Mouse (Mus musculus) forebrain, embryonic 10.5 days (tissue): ENCODE measurements around the gene 6430531B16Rik. TPM values are rescaled to one million over a fixed set of nuclear protein-coding genes. Genes with fewer than 3 reads are reported as not detected.
A peak's percentile ranks its signal among the peaks of the same experiment; 100 is the strongest.

Experiments
- DNase-seq: peaks from one replicate; pipeline ENCODE4 v3.0.0-alpha.2; 2017; ENCODE audit warnings: low spot score; ENCODE audit errors: extremely low spot score
- H3K27ac ChIP-seq: fragments of 300-500 bp; sonication (generic); 2 replicates; pipeline ENCODE4 v1.5.1; 2016; ENCODE audit warnings: mild to moderate bottlenecking
- H3K27me3 ChIP-seq: fragments of 300-500 bp; sonication (generic); 2 replicates; pipeline ENCODE4 v1.6.1; 2016; ENCODE audit warnings: mild to moderate bottlenecking; ENCODE audit not compliant: poor library complexity, severe bottlenecking
- H3K36me3 ChIP-seq: fragments of 300-500 bp; sonication (generic); replicated peaks from 2 replicates; pipeline ENCODE4 v1.6.1; 2016; ENCODE audit warnings: mild to moderate bottlenecking, moderate library complexity
- H3K4me1 ChIP-seq: fragments of 300-500 bp; sonication (generic); 2 replicates; pipeline ENCODE4 v1.6.1; 2016
- H3K4me3 ChIP-seq: fragments of 300-500 bp; sonication (generic); 2 replicates; pipeline ENCODE4 v1.5.1; 2016; ENCODE audit warnings: mild to moderate bottlenecking, moderate library complexity
- H3K9me3 ChIP-seq: fragments of 300-500 bp; sonication (generic); 2 replicates; pipeline ENCODE4 v1.6.1; 2016; ENCODE audit warnings: mild to moderate bottlenecking, moderate library complexity
- WGBS: fragments of 180-500 bp; shearing (Covaris S2); methylation state at CpG from one replicate; pipeline ENCODE4 v1.1.7; 2016; 5-methylcytosine and 5-hydroxymethylcytosine counted together
- microRNA counts: library from miRNA; unstranded; fragments of <30 nt; microRNA quantifications from one replicate; lab custom pipeline; 2017
- microRNA-seq: library from miRNA; unstranded; fragments of <30 nt; microRNA quantifications from one replicate; pipeline ENCODE4, GENCODE M21; 2017
- polyA plus RNA-seq: library from polyadenylated mRNA; unstranded; fragments of >200 nt; fragmentation: Nextera tagmentation; extraction: Ambion mirVana; gene quantifications from 2 replicates; pipeline ENCODE4 v1.2.1, GENCODE M21; 2016

6430531B16Rik gene
- polyA plus RNA-seq, 1 experiment from 2014 or later: 0.67 TPM

DNA sequence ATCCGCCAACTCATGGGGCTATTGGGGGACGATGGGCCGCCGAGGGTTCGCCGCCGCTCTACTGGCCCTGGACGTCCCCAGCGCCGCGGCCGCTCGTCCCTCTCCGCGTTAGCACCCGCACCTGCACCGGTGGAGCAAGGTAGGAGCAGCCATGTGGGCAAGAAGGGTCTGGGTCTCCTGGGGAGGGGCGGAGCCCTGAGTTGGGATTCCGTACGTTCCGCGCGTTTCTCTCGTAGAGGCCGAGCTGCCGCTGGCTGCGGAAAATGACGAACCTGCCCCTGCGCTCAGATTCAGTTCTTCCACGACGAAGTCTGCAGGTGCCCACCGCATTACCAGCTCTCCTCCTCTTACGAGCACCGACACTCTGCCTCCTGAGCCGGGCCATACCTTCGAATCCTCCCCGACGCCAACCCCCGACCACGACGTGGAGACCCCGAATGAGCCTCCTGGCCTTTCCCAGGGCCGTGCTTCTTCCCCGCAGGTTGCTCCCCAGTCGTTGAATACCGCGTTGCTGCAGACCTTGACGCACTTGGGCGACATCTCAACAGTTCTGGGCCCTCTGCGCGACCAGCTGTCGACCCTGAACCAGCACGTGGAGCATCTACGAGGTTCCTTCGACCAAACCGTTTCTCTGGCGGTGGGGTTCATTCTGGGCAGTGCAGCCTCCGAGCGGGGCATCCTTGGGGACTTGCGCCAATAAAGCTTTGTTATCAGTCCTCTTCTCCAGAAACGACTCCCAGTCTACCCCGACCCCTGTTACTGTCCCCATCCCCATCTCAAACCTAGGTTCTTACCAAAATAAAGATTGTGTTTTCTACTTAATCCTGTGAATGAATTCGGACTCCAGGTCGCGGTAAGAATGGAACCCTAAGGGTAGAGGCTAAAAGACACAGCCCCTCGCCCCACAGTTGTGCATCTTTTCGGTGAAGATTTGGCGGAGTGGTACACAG is 34.0 kb downstream of the 6430531B16Rik start:
- WGBS: 2% methylated on average over 68 of the region's 68 CpGs
- Histone ChIP-seq H3K36me3 (no peaks in the 10 kb centered on the region), H3K4me3 (peak overlapping the region; percentile 45), H3K9me3 (no peaks in the 10 kb centered on the region), H3K4me1 (peaks cover 15% of the 10 kb centered on the region), H3K27ac (no peak overlapping the region), H3K27me3 (peaks cover 100% of the 10 kb centered on the region)
- DNase-seq: peak; percentile 38

DNA sequence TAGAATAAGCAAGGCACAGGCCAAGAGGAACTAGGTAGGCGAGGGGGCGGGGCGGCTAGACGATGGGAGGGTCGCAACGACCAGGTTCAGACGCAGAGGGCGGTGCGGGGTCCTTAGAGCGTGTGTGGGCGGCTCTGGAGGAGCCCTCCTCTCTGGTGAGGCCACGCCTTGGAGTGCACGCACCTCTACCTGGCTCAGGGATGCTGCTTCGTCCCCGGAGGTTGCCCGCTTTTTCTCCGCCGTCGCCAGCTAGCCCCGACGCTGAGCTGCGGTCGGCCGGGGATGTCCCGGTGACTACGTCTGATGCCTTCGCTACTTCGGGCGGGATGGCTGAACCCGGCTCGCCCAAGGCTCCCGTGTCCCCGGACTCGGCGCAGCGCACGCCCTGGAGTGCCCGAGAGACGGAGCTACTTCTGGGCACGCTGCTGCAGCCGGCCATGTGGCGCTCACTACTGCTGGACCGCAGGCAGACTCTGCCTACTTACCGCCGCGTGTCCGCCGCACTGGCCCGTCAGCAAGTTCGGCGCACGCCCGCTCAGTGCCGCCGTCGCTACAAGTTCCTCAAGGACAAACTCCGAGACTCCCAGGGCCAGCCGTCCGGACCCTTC is 34.8 kb downstream of the 6430531B16Rik start, which contains the start of gene Utf1:
TSS of gene Utf1 (plus strand) at position 116 of the 608 bp plus-strand sequence.
- H3K4me3 ChIP-seq: peak within 1 kb of the TSS; percentile 45
- H3K9me3 ChIP-seq: no peaks in the 10 kb centered on the region
- peak; percentile 57 for DNase-seq
- WGBS: under 1% methylated on average over 59 of the region's 59 CpGs
- H3K27me3 ChIP-seq: peaks cover 93% of the 10 kb centered on the region
- no peaks in the 10 kb centered on the region for H3K36me3 ChIP-seq
- H3K27ac ChIP-seq: no peak within 1 kb of the TSS
- peaks cover 13% of the 10 kb centered on the region for H3K4me1 ChIP-seq

DNA sequence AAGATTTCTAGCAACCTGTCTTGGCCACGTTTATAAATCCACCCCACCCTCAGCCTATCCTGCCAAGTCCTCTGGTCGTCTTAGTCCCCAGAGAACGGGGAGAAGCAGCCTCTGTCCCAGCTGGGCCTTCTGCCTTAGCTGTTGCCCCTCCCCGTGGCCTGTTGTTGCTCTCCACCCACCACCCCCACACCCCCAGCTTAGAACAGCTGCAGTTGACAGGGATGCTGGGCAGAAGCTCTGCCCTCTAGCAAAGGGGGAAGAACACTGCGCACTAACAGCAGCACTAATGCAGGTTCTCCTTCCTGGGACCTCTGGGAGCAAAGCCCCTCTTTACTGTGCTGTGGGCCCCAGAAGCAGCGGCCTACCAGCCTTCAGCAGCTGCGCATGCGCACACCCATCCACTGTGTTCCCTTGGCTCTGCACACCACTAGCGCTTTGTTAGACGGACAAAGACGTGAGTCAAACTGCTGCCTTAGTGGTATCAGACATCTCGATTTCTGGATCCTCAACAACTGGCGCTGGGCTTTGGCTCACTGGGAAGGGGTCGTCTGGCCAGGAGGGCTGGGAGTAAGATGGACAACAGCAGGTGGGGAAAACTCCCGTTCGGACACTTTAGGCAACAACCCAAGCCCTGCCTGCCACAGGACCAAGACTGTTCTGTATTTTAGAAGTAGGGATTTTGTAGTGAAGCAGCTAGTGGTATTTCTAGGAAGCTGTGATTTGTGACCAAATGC is 37.9 kb downstream of the 6430531B16Rik start:
- H3K4me3 ChIP-seq: no peak overlapping the region
- H3K9me3 ChIP-seq: no peaks in the 10 kb centered on the region
- DNase-seq: no peak
- WGBS: 70% methylated on average over 16 of the region's 16 CpGs
- no peaks in the 10 kb centered on the region for H3K36me3 ChIP-seq
- peaks cover 83% of the 10 kb centered on the region for H3K27me3 ChIP-seq
- H3K27ac ChIP-seq: no peak overlapping the region
- peaks cover 13% of the 10 kb centered on the region for H3K4me1 ChIP-seq

- WGBS: 75% methylated on average over 5 of the region's 5 CpGs
- DNase-seq: no peak
- no peaks in the 10 kb centered on the region for H3K36me3 ChIP-seq
- H3K27ac ChIP-seq: no peak overlapping the region
- no peaks in the 10 kb centered on the region for H3K4me1 ChIP-seq
- no peak overlapping the region for H3K4me3 ChIP-seq
- peaks cover 61% of the 10 kb centered on the region for H3K27me3 ChIP-seq
- H3K9me3 ChIP-seq: no peaks in the 10 kb centered on the region
Observed at GRCm38 (mm10) chr7:139937810-139938209, 40.7 kb downstream of the 6430531B16Rik start.

DNA sequence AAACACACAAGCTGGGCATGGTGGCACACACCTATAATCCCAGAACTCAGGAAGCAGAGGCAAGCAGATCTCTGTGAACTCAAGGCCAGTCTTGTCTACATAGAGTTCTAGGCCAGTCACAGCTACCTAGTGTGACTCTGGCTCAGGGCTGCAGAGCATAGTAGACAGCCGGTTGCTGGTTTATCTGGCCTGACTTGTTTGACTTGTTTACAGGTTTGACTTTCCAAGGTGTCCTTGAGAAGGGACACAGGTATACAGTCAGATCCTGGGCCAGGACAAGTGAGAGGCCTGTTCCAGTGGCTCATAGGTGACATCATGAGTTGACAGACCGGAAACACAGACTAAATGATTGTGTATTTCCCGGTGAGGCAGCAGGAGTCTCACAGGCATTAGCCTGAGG is 41.4 kb downstream of the 6430531B16Rik start:
- Histone ChIP-seq H3K9me3 (no peaks in the 10 kb centered on the region), H3K27me3 (peaks cover 56% of the 10 kb centered on the region), H3K36me3 (no peaks in the 10 kb centered on the region), H3K27ac (no peak overlapping the region), H3K4me1 (no peaks in the 10 kb centered on the region), H3K4me3 (no peak overlapping the region)
- 77% methylated on average over 3 of the region's 3 CpGs for WGBS
- DNase-seq: no peak

DNA sequence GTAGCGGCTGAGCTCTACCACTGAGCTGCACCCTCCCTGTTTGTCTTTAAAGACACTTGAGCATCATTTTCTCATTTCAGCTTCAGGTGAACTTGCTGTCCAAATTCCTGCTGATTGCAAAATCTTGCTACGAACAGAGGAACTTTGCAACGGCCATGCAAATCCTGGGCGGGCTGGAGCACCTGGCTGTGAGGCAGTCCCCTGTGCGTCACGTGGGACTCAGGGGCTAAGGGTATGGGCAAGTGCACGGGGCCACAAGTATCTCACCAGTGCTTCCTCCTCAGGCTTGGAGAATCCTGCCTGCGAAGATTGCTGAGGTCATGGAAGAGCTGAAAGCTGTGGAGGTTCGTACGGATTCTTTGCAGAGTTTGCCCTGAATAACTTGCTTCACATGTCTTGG is 41.9 kb downstream of the 6430531B16Rik start:
- Histone ChIP-seq H3K36me3 (no peaks in the 10 kb centered on the region), H3K27me3 (peaks cover 56% of the 10 kb centered on the region), H3K4me3 (no peak overlapping the region), H3K4me1 (no peaks in the 10 kb centered on the region), H3K9me3 (no peaks in the 10 kb centered on the region), H3K27ac (no peak overlapping the region)
- no peak for DNase-seq
- 90% methylated on average over 10 of the region's 10 CpGs for WGBS

GRCm38 (mm10) chr7:139930732-139931131 is 47.8 kb downstream of the 6430531B16Rik start:
- DNase-seq: peak; percentile 43
- WGBS: 16% methylated on average over 11 of the region's 11 CpGs
- no peak overlapping the region for H3K27ac ChIP-seq

More at GRCm38 (mm10) chr7:139930732-139931131, 47.8 kb downstream of the 6430531B16Rik start:
- Histone ChIP-seq H3K4me3 (no peak overlapping the region), H3K9me3 (no peaks in the 10 kb centered on the region), H3K4me1 (peaks cover 9% of the 10 kb centered on the region; the same call in 1 of the 2 replicates), H3K27me3 (peaks cover 36% of the 10 kb centered on the region), H3K36me3 (no peaks in the 10 kb centered on the region)

MicroRNA genes within 50 kb of the gene (microRNA counts, 519-probe panel; counts per million panel counts)
- 341 counts per million, percentile 65 among the panel's probes with 10 or more counts for microRNA mmu-miR-202-3p (lab: Ali Mortazavi, UCI)
- 341 counts per million, percentile 65 among the panel's probes with 10 or more counts for microRNA mmu-miR-202-5p (lab: Ali Mortazavi, UCI)

Small RNAs within 50 kb of the gene (microRNA-seq; reads per million reads assigned to microRNA genes)
- not detected for gene Mir202
- not detected for gene Mir7062
- gene mmu-mir-7686: not detected

Other genes with a start within 250 kb of the 6430531B16Rik start
- 1.1 and 1.8 TPM in 2 replicates for gene Adgra1, start 144.6 kb downstream of the 6430531B16Rik start, polyA plus RNA-seq
- gene Kndc1, start 84.1 kb downstream of the 6430531B16Rik start, polyA plus RNA-seq: 0.26 and 0.33 TPM in 2 replicates
- gene Utf1, start 35.0 kb downstream of the 6430531B16Rik start, polyA plus RNA-seq: 0.25 TPM in 1 of 2 replicates, not detected in the other
- 1.6 and 2.4 TPM in 2 replicates for gene Adam8, start 13.8 kb upstream of the 6430531B16Rik start, polyA plus RNA-seq
- 39.2 and 41.7 TPM in 2 replicates for gene Zfp511, start 57.6 kb upstream of the 6430531B16Rik start, polyA plus RNA-seq
- gene Tubgcp2, start 57.9 kb upstream of the 6430531B16Rik start, polyA plus RNA-seq: 80.6 and 81.1 TPM in 2 replicates
- gene Msx3, start 70.3 kb upstream of the 6430531B16Rik start, polyA plus RNA-seq: 0.31 and 0.69 TPM in 2 replicates
- gene Caly, start 103.8 kb upstream of the 6430531B16Rik start, polyA plus RNA-seq: 0.58 and 2.1 TPM in 2 replicates
- gene Prap1, start 114.6 kb upstream of the 6430531B16Rik start, polyA plus RNA-seq: not detected in 2 replicates
- gene Fuom, start 123.7 kb upstream of the 6430531B16Rik start, polyA plus RNA-seq: 11.5 and 12.1 TPM in 2 replicates
- 17.2 and 17.3 TPM in 2 replicates for gene Paox, start 137.0 kb upstream of the 6430531B16Rik start, polyA plus RNA-seq
- gene Echs1, start 137.7 kb upstream of the 6430531B16Rik start, polyA plus RNA-seq: 151 TPM in 2 replicates
- gene Mtg1, start 158.8 kb upstream of the 6430531B16Rik start, polyA plus RNA-seq: 33.9 and 35.0 TPM in 2 replicates
- 0.20 and 0.62 TPM in 2 replicates for gene Sprn, start 176.1 kb upstream of the 6430531B16Rik start, polyA plus RNA-seq
- not detected in 2 replicates for gene Olfr522, start 186.0 kb upstream of the 6430531B16Rik start, polyA plus RNA-seq
- not detected in 2 replicates for gene Olfr523, start 194.5 kb upstream of the 6430531B16Rik start, polyA plus RNA-seq
- gene Olfr524, start 227.2 kb upstream of the 6430531B16Rik start, polyA plus RNA-seq: not detected in 2 replicates
- gene Cd163l1, start 239.5 kb upstream of the 6430531B16Rik start, polyA plus RNA-seq: not detected in 2 replicates